Mouse (Mus musculus): ENCODE measurements around the gene Shroom3.

Gene Shroom3

DNA sequence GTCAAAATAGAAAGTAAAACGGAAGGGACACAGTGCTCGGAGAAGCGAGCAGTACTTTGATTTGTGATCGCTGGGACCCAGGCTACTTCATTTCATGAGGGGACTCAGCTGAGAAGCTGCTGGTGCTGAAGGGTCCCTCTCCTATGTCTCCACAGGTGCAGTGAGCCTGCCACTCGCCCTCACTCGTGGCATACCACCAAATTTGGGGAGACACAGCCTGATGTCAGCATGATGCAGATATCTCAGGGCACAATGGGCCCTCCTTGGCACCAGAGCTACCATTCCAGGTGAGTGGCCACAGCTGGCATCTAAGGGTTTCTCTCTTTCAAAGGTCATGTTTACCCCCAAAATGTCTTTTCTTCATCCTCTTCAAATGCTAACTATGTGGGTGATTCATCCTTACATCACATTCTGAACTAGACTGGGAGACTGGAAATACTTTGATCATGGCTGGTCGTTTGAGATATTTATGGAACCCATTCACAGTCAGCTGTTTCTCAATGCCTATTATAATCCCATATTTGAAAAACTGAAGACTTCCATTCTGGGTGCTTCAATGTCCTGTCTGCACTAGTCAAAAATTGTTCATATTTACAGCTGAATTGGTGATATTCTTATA, 250.5 kb downstream of the Shroom3 start:
- DNase-seq (ENCODE audit: low spot score) = no peak

DNA sequence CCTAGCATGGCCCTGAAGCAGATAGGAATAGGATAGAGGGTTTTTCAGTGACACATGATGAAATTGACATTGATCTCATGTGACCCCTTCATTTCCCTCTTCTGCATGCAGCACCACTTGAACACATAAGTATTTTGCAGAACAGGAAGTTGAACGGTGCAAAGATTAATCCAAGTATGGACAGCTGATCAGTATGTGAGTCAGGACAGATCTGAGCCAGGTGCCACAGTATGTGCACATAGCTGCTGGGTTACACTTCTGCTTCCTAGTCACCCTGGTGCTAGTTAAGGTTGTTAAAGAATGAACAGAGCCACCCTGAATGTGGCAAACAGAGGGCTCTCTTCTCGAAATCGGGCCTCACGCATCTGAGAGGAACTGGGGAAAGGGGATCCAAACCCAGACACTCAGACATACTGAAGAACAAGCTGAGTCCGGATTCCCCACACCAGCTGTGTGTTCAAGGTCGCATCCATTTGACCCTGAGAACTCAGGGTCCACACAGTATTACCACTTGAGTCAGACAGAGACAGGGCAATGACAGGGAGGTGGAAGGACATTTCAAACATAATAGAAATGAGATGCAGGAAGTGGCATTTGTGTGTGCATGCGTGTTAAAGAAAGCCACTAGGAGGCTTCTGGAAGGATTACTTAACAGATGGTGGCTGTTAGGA, 251.2 kb downstream of the Shroom3 start:
- DNase-seq (ENCODE audit: low spot score) = no peak

DNA sequence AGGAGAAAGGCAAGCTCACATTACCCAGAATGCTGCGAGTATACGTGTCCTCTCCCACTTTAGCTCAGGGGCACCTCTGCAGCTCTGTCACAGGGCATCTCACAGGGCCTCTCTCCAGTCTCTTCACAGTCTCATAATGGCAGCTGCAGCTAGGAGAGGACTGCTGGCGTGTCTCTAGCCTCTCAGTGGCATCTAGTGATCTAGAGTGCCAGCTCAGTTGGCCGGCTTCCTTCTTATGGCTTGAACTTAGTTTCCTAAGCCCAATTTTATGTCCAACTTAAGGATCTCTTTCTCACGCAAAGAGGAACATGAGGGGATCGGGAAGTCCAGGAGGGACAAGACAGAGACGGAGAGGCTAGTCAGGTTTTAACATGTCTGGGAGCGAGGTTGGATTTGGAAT, 252.6 kb downstream of the Shroom3 start:
- no peak for DNase-seq (ENCODE audit: low spot score)

DNA sequence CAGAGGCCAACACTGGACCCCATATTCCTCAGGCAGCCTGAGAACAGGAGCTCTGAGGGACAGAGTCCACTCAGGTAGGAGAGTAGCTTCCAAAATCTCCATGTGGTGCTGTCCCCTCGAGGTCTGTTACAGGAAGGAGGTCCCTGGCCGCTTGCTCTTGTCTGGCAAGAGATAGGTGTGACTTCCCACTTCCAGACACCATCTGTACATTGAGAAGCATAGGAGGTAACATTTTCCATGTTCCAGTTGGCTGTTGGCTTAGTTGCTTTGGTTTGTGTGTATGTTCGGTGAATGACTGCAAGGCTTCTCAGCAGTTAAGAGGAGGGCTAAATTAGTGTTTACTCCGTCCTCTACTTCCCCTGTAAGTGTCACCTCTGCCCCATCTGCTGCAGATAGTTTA, 254.5 kb downstream of the Shroom3 start:
- DNase-seq (ENCODE audit: low spot score) = no peak

DNA sequence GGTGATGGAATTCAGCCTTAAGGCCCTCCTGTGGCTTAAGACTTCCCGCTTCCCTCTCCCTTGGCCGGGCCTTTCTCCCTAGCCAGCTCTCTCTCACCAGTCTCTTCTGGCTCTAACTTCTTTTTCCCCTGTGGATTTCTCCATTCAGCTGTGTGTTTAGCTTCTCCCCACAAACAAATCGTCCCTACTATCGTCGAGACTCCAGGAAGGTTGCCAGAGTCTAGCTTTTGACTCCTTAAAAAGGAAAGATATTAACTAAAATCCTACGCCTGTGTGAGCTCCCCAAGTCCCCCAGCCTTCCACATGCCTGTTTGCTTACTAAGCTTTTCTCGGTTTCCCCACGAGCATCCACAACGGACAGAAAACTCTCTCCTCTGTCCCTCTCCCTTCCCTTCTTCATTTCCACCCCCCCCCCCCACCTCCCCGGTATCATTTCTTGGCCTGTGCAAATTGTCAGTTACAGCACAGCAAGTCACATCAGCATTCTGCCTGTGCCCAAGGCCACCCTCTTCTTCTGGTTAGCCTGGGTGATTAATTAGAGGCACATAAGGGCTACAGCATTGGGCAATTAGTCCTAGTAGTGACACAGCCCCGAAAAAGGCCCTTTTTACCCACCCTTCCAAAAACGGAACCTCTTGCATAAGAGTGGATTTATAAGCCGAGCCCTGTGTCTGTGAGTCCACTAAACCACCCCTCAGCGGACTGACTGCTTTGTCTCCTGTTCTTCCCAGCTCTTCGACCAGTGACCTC, 256.2 kb downstream of the Shroom3 start:
- DNase-seq (ENCODE audit: low spot score) = no peak

- no peak for DNase-seq (ENCODE audit: low spot score)
These were observed 258.9 kb downstream of the Shroom3 start for GRCm38 (mm10) chr5:92942166-92942565.

GRCm38 (mm10) chr5:92942577-92942976, 259.3 kb downstream of the Shroom3 start:
- DNase-seq (ENCODE audit: low spot score) = no peak

- DNase-seq (ENCODE audit: low spot score) = no peak
These were observed 261.6 kb downstream of the Shroom3 start for GRCm38 (mm10) chr5:92944867-92945266.

DNA sequence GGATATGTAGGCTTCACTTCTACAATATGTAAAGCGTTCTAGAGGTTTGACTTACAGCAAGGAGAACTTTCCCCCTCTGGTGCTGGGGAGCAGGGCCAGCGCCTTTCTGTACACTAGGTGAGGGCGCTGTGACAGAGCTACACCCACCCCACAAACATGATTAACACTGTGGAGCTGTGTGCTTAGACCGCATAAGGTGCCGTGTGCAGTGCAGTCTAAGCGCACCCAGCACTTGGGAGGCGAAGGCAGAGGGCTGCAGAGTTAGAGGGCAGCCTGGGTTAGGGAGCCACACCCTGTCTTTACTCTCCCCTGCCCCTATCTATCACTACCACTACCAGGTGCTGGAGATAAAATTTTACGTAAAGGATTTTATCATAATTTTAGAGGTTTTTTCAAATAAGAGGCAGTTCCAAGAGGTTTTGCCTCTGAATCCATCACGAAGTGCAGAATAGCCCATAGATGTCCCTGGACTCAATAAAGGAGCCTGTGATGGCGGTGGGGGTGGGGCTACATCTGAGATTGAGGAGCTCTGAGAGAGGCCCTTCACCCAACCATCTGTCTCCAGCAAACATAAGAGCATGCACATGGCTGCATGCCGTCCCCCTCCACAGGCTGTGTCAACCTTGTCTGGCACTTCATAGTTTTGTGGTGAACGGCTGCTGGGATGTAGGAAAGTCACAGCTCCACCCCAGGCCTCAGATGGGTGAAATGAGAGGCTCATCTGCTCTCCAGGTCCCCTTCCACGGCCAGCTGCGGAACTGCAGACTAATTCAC, 265.9 kb downstream of the Shroom3 start:
- no peak for DNase-seq (ENCODE audit: low spot score)

- DNase-seq (ENCODE audit: low spot score) = no peak
These were observed 267.3 kb downstream of the Shroom3 start for GRCm38 (mm10) chr5:92950583-92950982.

DNA sequence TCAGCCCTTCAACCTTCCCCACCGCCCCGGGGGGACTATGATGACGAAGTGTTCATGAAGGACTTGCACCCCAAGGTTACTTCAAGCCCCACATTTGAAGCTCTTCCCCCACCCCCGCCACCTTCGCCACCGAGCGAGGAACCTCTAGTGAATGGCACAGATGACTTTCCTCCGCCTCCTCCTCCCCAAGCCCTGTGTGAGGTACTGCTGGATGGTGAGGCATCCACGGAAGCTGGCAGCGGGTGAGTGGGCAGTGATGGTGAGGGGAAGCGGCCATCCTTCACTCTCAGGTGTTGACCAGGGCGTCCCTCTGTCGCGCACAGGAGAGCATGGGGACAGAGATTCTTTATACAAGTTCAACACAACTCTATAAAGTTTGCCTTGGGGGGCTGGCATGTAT, 267.8 kb downstream of the Shroom3 start:
- DNase-seq (ENCODE audit: low spot score) = no peak

- no peak for DNase-seq (ENCODE audit: low spot score)
These were observed 270.6 kb downstream of the Shroom3 start for GRCm38 (mm10) chr5:92953865-92954264.

GRCm38 (mm10) chr5:92954323-92954722, 271.1 kb downstream of the Shroom3 start:
- DNase-seq (ENCODE audit: low spot score) = peak; percentile 81

DNA sequence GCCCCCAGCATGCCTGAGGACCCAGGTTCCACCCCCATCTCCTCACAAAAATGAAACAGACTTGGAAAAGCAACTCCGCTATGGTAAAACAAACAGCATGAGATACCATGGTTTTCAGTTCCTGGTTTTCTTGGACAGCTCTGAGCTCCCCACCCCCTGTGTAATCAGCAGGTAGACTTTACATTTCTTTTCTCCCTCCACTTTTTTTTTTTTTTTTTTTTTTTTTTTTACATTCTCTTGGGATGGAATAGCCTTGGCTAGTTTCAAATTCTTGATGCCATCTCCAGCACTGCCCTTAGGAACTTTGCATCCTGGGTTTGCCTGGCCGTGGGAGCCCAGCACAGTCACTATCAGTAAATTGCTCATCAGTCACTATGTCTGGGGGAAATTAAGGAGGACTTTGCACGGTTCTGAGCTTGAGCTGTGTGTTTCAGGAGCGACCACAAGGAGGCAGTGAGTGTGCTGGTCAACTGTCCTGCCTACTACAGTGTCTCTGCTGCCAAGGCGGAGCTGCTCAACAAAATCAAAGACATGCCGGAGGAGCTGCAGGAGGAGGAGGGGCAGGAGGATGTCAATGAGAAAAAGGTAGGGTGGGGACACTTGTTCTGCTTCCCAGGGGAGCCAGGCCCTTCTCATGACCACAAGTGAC, 271.7 kb downstream of the Shroom3 start:
- peak; percentile 52 for DNase-seq (ENCODE audit: low spot score)

DNA sequence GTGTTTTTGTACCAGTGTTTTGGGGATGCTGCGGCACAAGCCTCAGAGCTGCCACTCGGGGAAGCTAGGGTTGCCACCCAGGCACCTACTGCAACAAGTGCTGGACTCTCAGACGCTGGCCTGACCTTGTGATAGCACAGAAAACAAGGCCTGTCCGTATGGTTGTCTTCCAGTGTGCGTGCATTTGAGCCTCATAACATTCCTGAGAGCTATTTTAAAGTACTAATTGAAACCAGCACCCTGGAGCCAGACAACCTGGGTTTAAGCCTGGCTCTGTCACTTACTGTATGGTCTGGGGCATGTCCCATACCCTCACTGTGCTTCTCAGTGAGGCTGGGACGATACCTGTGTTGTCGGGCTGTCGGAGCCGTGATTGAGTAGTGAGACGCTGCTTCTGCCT, 276.1 kb downstream of the Shroom3 start:
- no peak for DNase-seq (ENCODE audit: low spot score)

DNA sequence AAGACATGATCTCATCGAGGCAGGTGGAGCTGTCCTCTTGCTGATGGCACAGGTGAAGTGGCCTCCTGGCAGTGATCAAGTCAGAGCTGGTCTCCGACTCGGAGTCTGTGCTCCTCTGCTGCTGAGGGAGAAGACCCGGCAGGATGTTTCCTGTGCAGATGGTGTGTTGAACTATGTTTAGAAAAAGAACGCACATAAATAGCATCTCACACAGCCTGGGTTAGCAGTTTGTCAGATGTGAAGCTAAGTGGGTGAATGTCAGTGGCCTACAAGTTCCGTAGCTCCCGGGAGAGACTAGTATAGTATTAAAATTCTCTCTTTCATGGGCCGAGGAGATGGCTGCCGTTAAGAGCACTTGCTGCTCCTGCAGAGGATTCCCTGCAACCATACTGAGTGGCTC, 276.5 kb downstream of the Shroom3 start:
- no peak for DNase-seq (ENCODE audit: low spot score)

- no peak for DNase-seq (ENCODE audit: low spot score)
These were observed 278.1 kb downstream of the Shroom3 start for GRCm38 (mm10) chr5:92961353-92961752.

DNA sequence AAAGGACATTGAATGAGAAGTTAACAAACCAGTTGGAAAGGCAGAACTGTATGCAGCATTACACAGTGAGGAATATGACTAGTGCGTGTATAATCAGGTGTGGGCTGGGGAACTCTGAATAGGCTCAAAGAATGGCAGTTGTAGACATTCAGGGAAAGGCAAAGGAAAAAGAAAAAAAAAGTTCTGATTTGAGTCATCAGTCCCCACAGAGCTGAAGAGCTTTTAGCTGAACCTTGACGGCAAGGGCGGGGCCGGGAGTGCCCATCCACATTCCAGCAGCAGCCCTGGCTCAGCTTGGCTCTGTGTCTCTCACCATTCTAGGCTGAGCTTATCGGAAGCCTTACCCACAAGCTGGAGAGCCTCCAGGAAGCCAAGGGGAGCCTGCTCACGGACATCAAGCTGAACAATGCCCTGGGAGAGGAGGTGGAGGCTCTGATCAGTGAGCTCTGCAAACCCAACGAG, 278.6 kb downstream of the Shroom3 start:
- DNase-seq (ENCODE audit: low spot score) = peak; percentile 67

DNA sequence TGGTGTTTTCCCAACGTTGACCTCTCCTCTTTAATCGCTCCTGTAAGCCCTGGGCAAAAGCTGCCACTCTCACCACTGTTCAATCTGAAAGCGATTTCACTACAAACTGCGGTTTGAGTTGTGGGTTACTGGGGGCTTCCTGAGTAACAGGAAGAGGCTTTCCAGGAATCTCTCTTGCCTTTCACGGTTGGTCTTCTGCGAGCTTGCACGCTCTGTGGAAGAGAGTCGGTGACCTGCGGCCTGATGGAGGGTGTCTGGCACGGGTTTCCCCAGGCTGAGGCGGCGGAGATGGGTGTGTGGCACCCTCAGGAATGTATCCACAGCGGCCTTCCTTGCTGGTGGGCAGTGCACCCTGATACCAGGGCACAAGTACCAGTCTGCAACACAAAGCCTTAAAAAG, 281.5 kb downstream of the Shroom3 start:
- DNase-seq (ENCODE audit: low spot score) = no peak

DNA sequence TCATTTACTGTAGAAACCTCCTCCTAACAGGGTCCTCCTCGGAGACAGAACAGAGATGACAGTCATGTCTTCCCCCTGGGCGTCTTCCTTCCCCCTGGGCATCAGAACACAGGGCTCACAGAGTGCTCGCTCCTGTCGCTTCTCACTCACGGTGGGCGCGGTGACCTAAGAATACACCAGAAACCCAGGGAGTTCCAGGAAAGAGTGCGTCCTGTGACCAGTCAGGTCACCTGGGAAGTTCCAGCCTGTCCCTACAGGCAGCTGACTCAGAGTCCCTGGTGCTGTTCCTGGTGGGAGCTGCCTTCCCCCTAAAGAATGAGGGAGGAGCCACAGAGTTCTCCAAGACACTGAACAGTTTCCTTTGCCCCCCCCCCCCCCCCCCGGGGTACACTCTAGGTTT, 283.9 kb downstream of the Shroom3 start:
- DNase-seq (ENCODE audit: low spot score) = no peak

DNA sequence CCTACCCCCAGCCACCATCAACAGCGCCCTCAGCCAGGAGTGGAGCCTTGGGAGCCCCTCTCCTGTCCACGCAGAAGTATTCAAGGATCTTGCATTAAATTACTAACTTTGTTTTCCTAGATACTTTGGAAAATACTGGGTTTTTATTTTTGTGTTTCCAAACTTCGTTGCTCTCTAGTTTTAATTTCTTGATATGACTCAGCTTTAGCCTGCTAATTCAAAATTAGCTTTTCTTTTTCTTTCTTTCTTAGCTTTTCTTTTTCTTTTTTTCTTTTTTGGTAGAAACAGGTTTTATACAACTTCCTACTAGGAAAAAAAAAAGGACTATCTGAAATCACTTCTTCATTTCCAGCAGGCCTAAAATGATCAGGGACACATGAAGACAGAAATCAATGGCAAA, 284.7 kb downstream of the Shroom3 start:
- no peak for DNase-seq (ENCODE audit: low spot score)

DNA sequence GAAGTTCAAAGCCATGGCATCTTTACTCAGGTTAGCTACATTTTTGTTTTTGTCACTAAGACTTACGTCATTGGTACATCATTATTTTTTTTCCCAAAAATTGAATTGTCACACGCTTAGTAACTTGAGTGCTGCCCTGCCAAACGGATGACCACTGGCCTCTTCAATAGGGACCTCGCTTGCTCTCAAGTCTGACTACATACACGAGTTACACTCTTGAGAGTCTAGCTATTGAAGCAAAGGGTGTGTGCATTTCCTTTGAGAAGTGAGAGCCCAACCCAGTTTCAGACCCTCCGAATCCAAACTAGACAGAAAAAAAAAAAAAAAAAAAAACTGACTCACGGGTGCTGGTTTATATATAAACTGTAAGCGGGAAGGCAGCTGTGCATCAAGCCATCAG, 286.2 kb downstream of the Shroom3 start:
- DNase-seq (ENCODE audit: low spot score) = no peak
